Mouse (Mus musculus): ENCODE measurements around the gene Ubqln1.

DNA sequence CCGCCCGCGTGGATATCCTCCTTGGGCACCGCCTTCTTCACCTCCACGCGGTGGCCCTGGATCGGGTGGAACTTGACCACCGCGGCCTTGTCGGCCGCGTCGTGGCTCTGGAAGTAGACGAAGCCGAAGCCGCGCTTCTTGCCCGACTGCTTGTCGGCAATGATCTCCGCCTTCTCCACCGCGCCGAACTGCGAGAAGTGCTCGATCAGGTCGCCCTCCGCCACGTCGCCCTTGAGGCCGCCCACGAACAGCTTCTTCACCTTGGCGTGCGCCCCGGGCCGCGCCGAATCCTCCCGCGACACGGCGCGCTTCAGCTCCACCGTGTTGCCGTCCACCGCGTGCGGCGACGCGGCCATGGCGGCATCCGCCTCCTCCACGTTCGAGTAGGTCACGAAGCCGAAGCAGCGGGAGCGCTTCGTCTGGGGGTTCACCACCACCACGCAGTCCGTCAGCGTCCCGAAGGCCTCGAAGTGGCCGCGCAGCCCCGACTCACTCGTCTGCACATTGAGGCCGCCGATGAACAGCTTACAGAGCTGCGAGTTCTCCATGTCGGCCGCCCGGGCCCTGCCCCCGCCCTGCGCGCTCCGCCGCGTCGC, 87.6 kb downstream of the Ubqln1 start:
- TF ChIP-seq CTCF (IDR thresholded peaks at IDR 0.05; ENCODE audit: low read depth) (no peak), EP300 (optimal IDR thresholded peaks at IDR 0.05) (no peak)

Data from stomach, postnatal 0 days (tissue).